Mouse (Mus musculus) brain, embryonic 14.5 days (tissue): ENCODE measurements around the gene BC003965.

Experiments
- CTCF ChIP-seq: fragments of 200-500 bp; IDR thresholded peaks from 2 replicates; pipeline ENCODE4 v1.5.1; 2012; ENCODE audit warnings: inconsistent platforms, mild to moderate bottlenecking, moderate library complexity, borderline replicate concordance; ENCODE audit not compliant: insufficient read depth, insufficient read length; ENCODE audit errors: extremely low read depth
- POLR2A ChIP-seq: fragments of 200-500 bp; IDR thresholded peaks from 2 replicates; pipeline ENCODE4 v1.6.1; 2012; ENCODE audit warnings: mild to moderate bottlenecking, inconsistent platforms, borderline replicate concordance; ENCODE audit not compliant: poor library complexity, insufficient read depth, insufficient read length, severe bottlenecking; ENCODE audit errors: extremely low read depth

DNA sequence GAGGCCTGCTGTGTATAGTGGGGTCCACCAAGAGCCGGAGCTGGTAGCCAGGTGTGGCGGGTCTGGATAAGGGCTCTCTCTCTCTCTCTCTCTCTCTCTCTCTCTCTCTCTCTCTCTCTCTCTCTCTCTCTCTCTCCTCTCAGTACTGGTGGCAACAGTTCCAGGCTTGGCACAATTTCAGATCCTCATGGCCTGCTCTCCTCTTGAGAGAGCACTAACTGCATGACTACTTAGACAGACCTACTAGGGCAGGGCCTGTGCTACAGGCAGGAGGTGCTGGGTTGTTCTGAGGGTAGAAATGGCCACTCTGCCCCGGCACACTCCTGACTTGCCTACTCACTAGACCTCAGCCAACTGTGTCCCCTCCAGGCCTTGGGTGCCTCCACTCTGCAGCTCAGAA is 11.8 kb upstream of the BC003965 start:
- no peak for TF ChIP-seq CTCF
- TF ChIP-seq POLR2A = no peak
